Mouse (Mus musculus) cerebellum, adult 2 months (tissue): ENCODE measurements at regions not wholly inside any gene's neighbourhood (a gene's known extent, or its start where the extent isn't known, plus 50 kb on each side); places are given as distances from the start of the nearest gene placed in this dataset.

Experiments used
- CTCF ChIP-seq: fragments of 200-500 bp; IDR thresholded peaks from 2 replicates; pipeline ENCODE4 v1.5.1; 2011; ENCODE audit warnings: low read depth, mild to moderate bottlenecking, control low read depth, low read length, moderate library complexity, borderline replicate concordance; ENCODE audit not compliant: insufficient read depth
- POLR2A ChIP-seq: fragments of 200-500 bp; IDR thresholded peaks from 2 replicates; pipeline ENCODE4 v1.6.1; 2011; ENCODE audit warnings: low read length, control low read depth, borderline replicate concordance; ENCODE audit not compliant: insufficient read depth

DNA sequence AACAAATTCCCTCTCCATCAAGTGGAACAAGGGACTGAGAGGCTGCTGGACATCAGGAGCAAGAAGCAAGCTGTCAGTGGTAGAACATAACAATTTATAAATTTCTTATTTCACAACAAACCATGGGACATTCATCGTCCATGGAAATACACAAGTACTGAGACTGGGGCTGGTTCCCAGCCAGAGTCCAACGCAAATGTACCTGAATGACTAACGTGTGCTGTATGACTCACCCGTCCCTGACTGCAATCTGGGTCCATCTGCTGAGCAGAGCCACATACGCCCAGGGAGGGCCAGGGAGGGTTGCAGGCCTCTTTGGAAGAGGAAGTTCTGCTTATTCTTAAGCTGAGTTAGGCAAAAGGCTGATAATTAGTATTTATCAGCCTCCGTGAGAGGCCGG, 320.1 kb upstream of the Pappa start:
- TF ChIP-seq POLR2A (no peak), CTCF (no peak)
